Mouse (Mus musculus) kidney, embryonic 14.5 days (tissue): ENCODE measurements at regions not wholly inside any gene's neighbourhood (a gene's known extent, or its start where the extent isn't known, plus 50 kb on each side); places are given as distances from the start of the nearest gene placed in this dataset.

ENCODE experiments used
- ATAC-seq: fragments of 200-750 bp; cut with Nextera tagmentation; 2 replicates; pipeline ENCODE4 v1.8.0; 2017; ENCODE audit warnings: moderate number of reproducible peaks, mild to moderate bottlenecking, moderate TSS enrichment, moderate library complexity; ENCODE audit not compliant: low FRiP score, low TSS enrichment
- H3K27ac ChIP-seq: fragments of 300-500 bp; sonication (generic); 2 replicates; pipeline ENCODE4 v1.5.1; 2014; ENCODE audit warnings: low read depth, mild to moderate bottlenecking, low read length, moderate library complexity, mixed read lengths
- H3K27me3 ChIP-seq: fragments of 300-500 bp; sonication (generic); 2 replicates; pipeline ENCODE4 v1.6.1; 2014; ENCODE audit warnings: mild to moderate bottlenecking, low read length; ENCODE audit not compliant: control insufficient read depth, insufficient read depth
- H3K36me3 ChIP-seq: fragments of 300-500 bp; sonication (generic); 2 replicates; pipeline ENCODE4 v1.6.1; 2014; ENCODE audit warnings: low read length, mixed read lengths; ENCODE audit not compliant: control insufficient read depth, insufficient read depth
- H3K4me1 ChIP-seq: fragments of 300-500 bp; sonication (generic); 2 replicates; pipeline ENCODE4 v1.6.1; 2014; ENCODE audit warnings: low read length, mixed read lengths; ENCODE audit not compliant: control insufficient read depth, insufficient read depth
- H3K4me2 ChIP-seq: fragments of 300-500 bp; sonication (generic); replicated peaks from 2 replicates; pipeline ENCODE4 v1.6.1; 2014; ENCODE audit warnings: low read depth, mild to moderate bottlenecking, low read length
- H3K4me3 ChIP-seq: fragments of 300-500 bp; sonication (generic); 2 replicates; pipeline ENCODE4 v1.5.1; 2014; ENCODE audit warnings: mild to moderate bottlenecking, low read length
- H3K9ac ChIP-seq: fragments of 300-500 bp; sonication (generic); 2 replicates; pipeline ENCODE4 v1.6.1; 2014; ENCODE audit warnings: low read depth, mild to moderate bottlenecking, low read length, moderate library complexity
- H3K9me3 ChIP-seq: fragments of 300-500 bp; sonication (generic); 2 replicates; pipeline ENCODE4 v1.6.1; 2016; ENCODE audit warnings: low read length; ENCODE audit not compliant: control insufficient read depth
- WGBS: fragments of 180-500 bp; shearing (Covaris S2); extraction: QIAGEN DNeasy Blood & Tissue Kit; methylation state at CpG from one replicate; pipeline ENCODE4 v1.1.7; 2014; 5-methylcytosine and 5-hydroxymethylcytosine counted together

GRCm38 (mm10) chr13:90300481-90300880, 211.1 kb upstream of the Xrcc4 start:
- no peaks in the 10 kb centered on the region for H3K27me3 ChIP-seq
- WGBS: 86% methylated on average over 3 of the region's 3 CpGs

GRCm38 (mm10) chr13:90294648-90295007, 205.2 kb upstream of the Xrcc4 start:
- 81% methylated on average over 5 of the region's 5 CpGs for WGBS
- no peaks in the 10 kb centered on the region for H3K4me1 ChIP-seq
- no peaks in the 10 kb centered on the region for H3K9me3 ChIP-seq
- no peak overlapping the region for H3K27ac ChIP-seq
- no peak for ATAC-seq
- H3K36me3 ChIP-seq: no peaks in the 10 kb centered on the region
- no peak overlapping the region for H3K4me2 ChIP-seq
- H3K27me3 ChIP-seq: no peaks in the 10 kb centered on the region
- H3K4me3 ChIP-seq: no peak overlapping the region
- no peak overlapping the region for H3K9ac ChIP-seq

More at GRCm38 (mm10) chr13:90300481-90300880, 211.1 kb upstream of the Xrcc4 start:
- Histone ChIP-seq H3K9ac (no peak overlapping the region), H3K36me3 (no peaks in the 10 kb centered on the region), H3K4me3 (no peak overlapping the region), H3K4me1 (no peaks in the 10 kb centered on the region), H3K4me2 (no peak overlapping the region), H3K9me3 (no peaks in the 10 kb centered on the region), H3K27ac (no peak overlapping the region)
- no peak for ATAC-seq

GRCm38 (mm10) chr13:90293697-90294647, 204.6 kb upstream of the Xrcc4 start:
- Histone ChIP-seq H3K9ac (no peak overlapping the region), H3K27me3 (no peaks in the 10 kb centered on the region), H3K4me1 (no peaks in the 10 kb centered on the region), H3K4me2 (no peak overlapping the region), H3K36me3 (no peaks in the 10 kb centered on the region), H3K27ac (no peak overlapping the region), H3K4me3 (no peak overlapping the region), H3K9me3 (no peaks in the 10 kb centered on the region)
- 69% methylated on average over 10 of the region's 10 CpGs for WGBS
- ATAC-seq: no peak

GRCm38 (mm10) chr13:90292905-90293304, 203.5 kb upstream of the Xrcc4 start:
- H3K4me1 ChIP-seq: no peaks in the 10 kb centered on the region
- H3K4me2 ChIP-seq: no peak overlapping the region
- H3K4me3 ChIP-seq: no peak overlapping the region
- no peaks in the 10 kb centered on the region for H3K27me3 ChIP-seq
- H3K36me3 ChIP-seq: no peaks in the 10 kb centered on the region
- no peak overlapping the region for H3K9ac ChIP-seq
- no peak overlapping the region for H3K27ac ChIP-seq
- H3K9me3 ChIP-seq: no peaks in the 10 kb centered on the region
- ATAC-seq: no peak
- 81% methylated on average over 4 of the region's 4 CpGs for WGBS

GRCm38 (mm10) chr13:90292124-90292523, 202.7 kb upstream of the Xrcc4 start:
- Histone ChIP-seq H3K9ac (no peak overlapping the region), H3K4me2 (no peak overlapping the region), H3K4me1 (no peaks in the 10 kb centered on the region), H3K9me3 (no peaks in the 10 kb centered on the region), H3K27me3 (no peaks in the 10 kb centered on the region), H3K27ac (no peak overlapping the region), H3K36me3 (no peaks in the 10 kb centered on the region), H3K4me3 (no peak overlapping the region)
- no peak for ATAC-seq
- 82% methylated on average over 1 of the region's 1 CpGs for WGBS

GRCm38 (mm10) chr13:90280976-90281375, 191.6 kb upstream of the Xrcc4 start:
- Histone ChIP-seq H3K9ac (no peak overlapping the region), H3K4me1 (no peaks in the 10 kb centered on the region), H3K27me3 (no peaks in the 10 kb centered on the region), H3K9me3 (no peaks in the 10 kb centered on the region), H3K4me3 (no peak overlapping the region), H3K36me3 (no peaks in the 10 kb centered on the region), H3K4me2 (no peak overlapping the region), H3K27ac (no peak overlapping the region)
- no peak for ATAC-seq

GRCm38 (mm10) chr13:90279786-90280382, 190.5 kb upstream of the Xrcc4 start:
- no peaks in the 10 kb centered on the region for H3K9me3 ChIP-seq
- no peak overlapping the region for H3K4me2 ChIP-seq

GRCm38 (mm10) chr13:90279355-90279754, 189.9 kb upstream of the Xrcc4 start:
- no peak for ATAC-seq
- H3K36me3 ChIP-seq: no peaks in the 10 kb centered on the region

More at GRCm38 (mm10) chr13:90279786-90280382, 190.5 kb upstream of the Xrcc4 start:
- no peak for ATAC-seq
- Histone ChIP-seq H3K27me3 (no peaks in the 10 kb centered on the region), H3K4me3 (no peak overlapping the region), H3K36me3 (no peaks in the 10 kb centered on the region), H3K27ac (no peak overlapping the region), H3K4me1 (no peaks in the 10 kb centered on the region), H3K9ac (no peak overlapping the region)
- 85% methylated on average over 3 of the region's 3 CpGs for WGBS

GRCm38 (mm10) chr13:90259071-90259742, 169.8 kb upstream of the Xrcc4 start:
- H3K36me3 ChIP-seq: no peaks in the 10 kb centered on the region
- no peak overlapping the region for H3K4me2 ChIP-seq
- H3K4me3 ChIP-seq: no peak overlapping the region
- ATAC-seq: no peak
- no peaks in the 10 kb centered on the region for H3K9me3 ChIP-seq
- no peak overlapping the region for H3K27ac ChIP-seq
- H3K27me3 ChIP-seq: no peaks in the 10 kb centered on the region
- H3K4me1 ChIP-seq: no peaks in the 10 kb centered on the region
- H3K9ac ChIP-seq: no peak overlapping the region
- WGBS: 90% methylated on average over 3 of the region's 3 CpGs

More at GRCm38 (mm10) chr13:90279355-90279754, 189.9 kb upstream of the Xrcc4 start:
- H3K27ac ChIP-seq: no peak overlapping the region
- H3K4me1 ChIP-seq: no peaks in the 10 kb centered on the region
- H3K9ac ChIP-seq: no peak overlapping the region
- H3K4me3 ChIP-seq: no peak overlapping the region
- H3K9me3 ChIP-seq: no peaks in the 10 kb centered on the region
- H3K27me3 ChIP-seq: no peaks in the 10 kb centered on the region
- no peak overlapping the region for H3K4me2 ChIP-seq
